Mouse (Mus musculus) CH12.LX (cell line): ENCODE measurements around the gene Kif26b. TPM values are rescaled to one million over a fixed set of nuclear protein-coding genes. Genes with fewer than 3 reads are reported as not detected.

ENCODE experiments used
- DNase-seq: peaks from one replicate; pipeline ENCODE4 v3.0.0-alpha.2; 2013; ENCODE audit errors: extremely low read depth
- H3K27ac ChIP-seq: 2 replicates; pipeline ENCODE4 v1.5.1; 2012; ENCODE audit warnings: low read depth, mild to moderate bottlenecking, control low read depth, moderate library complexity; ENCODE audit not compliant: insufficient read depth
- H3K27me3 ChIP-seq: replicated peaks from 2 replicates; pipeline ENCODE3; 2012; ENCODE audit warnings: inconsistent platforms
- H3K36me3 ChIP-seq, 2 experiments: replicated peaks in 1 of 2; 2 replicates each; pipeline versions ENCODE3 to v1.6.1; 2012; ENCODE audit warnings: inconsistent platforms in 1 of 2, low read length in 1 of 2, mild to moderate bottlenecking in 1 of 2, mixed read lengths in 1 of 2, moderate library complexity in 1 of 2; ENCODE audit not compliant: control insufficient read depth in 1 of 2, insufficient read depth in 1 of 2
- H3K4me1 ChIP-seq, 2 experiments: 2 replicates each; pipeline ENCODE4 v1.6.1; 2012; ENCODE audit warnings: inconsistent platforms in 1 of 2, moderate library complexity in 1 of 2; ENCODE audit not compliant: insufficient read depth in 2 of 2, control insufficient read depth in 1 of 2
- H3K4me2 ChIP-seq: 2 replicates; pipeline ENCODE4 v1.6.1; 2012; ENCODE audit warnings: low read depth, mild to moderate bottlenecking, control low read depth; ENCODE audit not compliant: poor library complexity, insufficient read depth, severe bottlenecking
- H3K4me3 ChIP-seq, 3 experiments: fragments of 150-350 bp in 1 of 3; sonication (generic) in 1 of 3; replicated peaks in 1 of 3; 2 replicates each; pipeline versions ENCODE3 to v1.5.1; 2011 to 2012; ENCODE audit warnings: low read depth in 2 of 3, low read length in 2 of 3, mild to moderate bottlenecking in 2 of 3, moderate library complexity in 2 of 3, control low read depth in 1 of 3, improper control_type of control experiment in 1 of 3, inconsistent platforms in 1 of 3, mixed read lengths in 1 of 3; ENCODE audit not compliant: poor library complexity in 1 of 3
- H3K79me2 ChIP-seq: replicated peaks from 2 replicates; pipeline ENCODE4 v1.6.1; 2012; ENCODE audit warnings: mild to moderate bottlenecking, moderate library complexity; ENCODE audit not compliant: control insufficient read depth, poor library complexity, insufficient read depth, severe bottlenecking; ENCODE audit errors: extremely low read depth
- H3K9ac ChIP-seq: 2 replicates; pipeline ENCODE4 v1.6.1; 2012; ENCODE audit warnings: low read depth, mild to moderate bottlenecking, control low read depth, moderate library complexity; ENCODE audit not compliant: insufficient read depth
- H3K9me3 ChIP-seq: replicated peaks from 2 replicates; pipeline ENCODE3; 2012; ENCODE audit warnings: low read length, inconsistent platforms, mixed read lengths
- BHLHE40 ChIP-seq: IDR thresholded peaks from 2 replicates; pipeline ENCODE4 v1.6.1; 2011; ENCODE audit warnings: mild to moderate bottlenecking, low read depth, low read length, improper control_type of control experiment
- CHD1 ChIP-seq: IDR thresholded peaks from 2 replicates; pipeline ENCODE4 v1.6.1; 2012; ENCODE audit warnings: low read depth, low read length, improper control_type of control experiment, inconsistent platforms
- CHD2 ChIP-seq: IDR thresholded peaks from 2 replicates; pipeline ENCODE4 v1.6.1; 2011; ENCODE audit warnings: low read length, improper control_type of control experiment
- CTCF ChIP-seq, 2 experiments: IDR thresholded peaks in 1 of 2; conservative IDR thresholded peaks in 1 of 2; 2 replicates each; pipeline ENCODE4 v1.5.1; 2011 to 2012; ENCODE audit warnings: low read depth in 2 of 2, low read length in 2 of 2, improper control_type of control experiment in 1 of 2, inconsistent platforms in 1 of 2, mild to moderate bottlenecking in 1 of 2, moderate library complexity in 1 of 2
- E2F4 ChIP-seq: IDR thresholded peaks from 2 replicates; pipeline ENCODE4 v1.6.1; 2011; ENCODE audit warnings: low read depth, low read length, improper control_type of control experiment; ENCODE audit not compliant: insufficient replicate concordance
- ELF1 ChIP-seq: IDR thresholded peaks from 2 replicates; pipeline ENCODE4 v1.6.1; 2014; ENCODE audit warnings: low read depth, mild to moderate bottlenecking, inconsistent platforms, low read length, improper control_type of control experiment
- EP300 ChIP-seq: IDR thresholded peaks from 2 replicates; pipeline ENCODE4 v1.6.1; 2011; ENCODE audit warnings: low read length, improper control_type of control experiment
- ETS1 ChIP-seq: conservative IDR thresholded peaks from 2 replicates; pipeline ENCODE4 v1.6.1; 2012; ENCODE audit warnings: low read depth, mild to moderate bottlenecking, inconsistent platforms, low read length, improper control_type of control experiment, moderate library complexity
- GABPA ChIP-seq: IDR thresholded peaks from 2 replicates; pipeline ENCODE4 v1.6.1; 2012; ENCODE audit warnings: low read depth, low read length, improper control_type of control experiment, inconsistent platforms; ENCODE audit not compliant: insufficient replicate concordance
- HCFC1 ChIP-seq: IDR thresholded peaks from 2 replicates; pipeline ENCODE4 v1.6.1; 2012; ENCODE audit warnings: low read depth, mild to moderate bottlenecking, inconsistent platforms, low read length, improper control_type of control experiment
- IRF4 ChIP-seq: IDR thresholded peaks from 2 replicates; pipeline ENCODE4 v1.6.1; 2014; ENCODE audit warnings: low read depth, mild to moderate bottlenecking, inconsistent platforms, low read length, improper control_type of control experiment
- JUN ChIP-seq: IDR thresholded peaks from 2 replicates; pipeline ENCODE4 v1.6.1; 2011; ENCODE audit warnings: low read depth, mild to moderate bottlenecking, low read length, improper control_type of control experiment, moderate library complexity; ENCODE audit not compliant: insufficient read depth
- JUND ChIP-seq: conservative IDR thresholded peaks from 2 replicates; pipeline ENCODE4 v1.6.1; 2011; ENCODE audit warnings: low read depth, low read length, improper control_type of control experiment
- KAT2A ChIP-seq: IDR thresholded peaks from 2 replicates; pipeline ENCODE4 v1.6.1; 2012; ENCODE audit warnings: low read length, improper control_type of control experiment, inconsistent platforms; ENCODE audit not compliant: insufficient replicate concordance
- MAX ChIP-seq: IDR thresholded peaks from 2 replicates; pipeline ENCODE4 v1.6.1; 2011; ENCODE audit warnings: low read length, improper control_type of control experiment
- MAZ ChIP-seq: IDR thresholded peaks from 2 replicates; pipeline ENCODE4 v1.6.1; 2012; ENCODE audit warnings: low read depth, mild to moderate bottlenecking, inconsistent platforms, low read length, improper control_type of control experiment, moderate library complexity
- MEF2A ChIP-seq: IDR thresholded peaks from 2 replicates; pipeline ENCODE4 v1.6.1; 2014; ENCODE audit warnings: low read depth, mild to moderate bottlenecking, inconsistent platforms, low read length, improper control_type of control experiment, borderline replicate concordance
- MXI1 ChIP-seq: IDR thresholded peaks from 2 replicates; pipeline ENCODE4 v1.6.1; 2011; ENCODE audit warnings: mild to moderate bottlenecking, low read depth, low read length, improper control_type of control experiment
- NELFE ChIP-seq: IDR thresholded peaks from 2 replicates; pipeline ENCODE4 v1.6.1; 2011; ENCODE audit warnings: low read depth, low read length, improper control_type of control experiment
- NRF1 ChIP-seq: IDR thresholded peaks from 2 replicates; pipeline ENCODE4 v1.6.1; 2014; ENCODE audit warnings: low read depth, mild to moderate bottlenecking, inconsistent platforms, low read length, improper control_type of control experiment, moderate library complexity
- PAX5 ChIP-seq: IDR thresholded peaks from 2 replicates; pipeline ENCODE4 v1.6.1; 2012; ENCODE audit warnings: low read length, inconsistent platforms, mixed read lengths
- POLR2A ChIP-seq: IDR thresholded peaks from 2 replicates; pipeline ENCODE4 v1.6.1; 2011; ENCODE audit warnings: low read depth, mild to moderate bottlenecking, improper control_type of control experiment, low read length
- RAD21 ChIP-seq: IDR thresholded peaks from 2 replicates; pipeline ENCODE4 v1.6.1; 2011; ENCODE audit warnings: low read depth, mild to moderate bottlenecking, low read length, improper control_type of control experiment, moderate library complexity
- RCOR1 ChIP-seq: conservative IDR thresholded peaks from 2 replicates; pipeline ENCODE4 v1.6.1; 2012; ENCODE audit warnings: low read depth, mild to moderate bottlenecking, inconsistent platforms, low read length, improper control_type of control experiment
- SIN3A ChIP-seq: IDR thresholded peaks from 2 replicates; pipeline ENCODE4 v1.6.1; 2012; ENCODE audit warnings: low read length, improper control_type of control experiment, inconsistent platforms
- SMC3 ChIP-seq: IDR thresholded peaks from 2 replicates; pipeline ENCODE4 v1.6.1; 2011; ENCODE audit warnings: low read depth, low read length, improper control_type of control experiment
- TBP ChIP-seq: conservative IDR thresholded peaks from 2 replicates; pipeline ENCODE4 v1.6.1; 2011; ENCODE audit warnings: low read depth, low read length, improper control_type of control experiment
- ZC3H11A ChIP-seq: IDR thresholded peaks from 2 replicates; pipeline ENCODE4 v1.6.1; 2012; ENCODE audit warnings: low read depth, mild to moderate bottlenecking, inconsistent platforms, low read length, improper control_type of control experiment
- ZKSCAN1 ChIP-seq: IDR thresholded peaks from 2 replicates; pipeline ENCODE4 v1.6.1; 2012; ENCODE audit warnings: low read depth, inconsistent platforms, low read length, improper control_type of control experiment, borderline replicate concordance
- ZMIZ1 ChIP-seq: IDR thresholded peaks from 2 replicates; pipeline ENCODE4 v1.6.1; 2012; ENCODE audit warnings: low read depth, mild to moderate bottlenecking, inconsistent platforms, low read length, improper control_type of control experiment
- ZNF384 ChIP-seq: IDR thresholded peaks from 2 replicates; pipeline ENCODE4 v1.6.1; 2012; ENCODE audit warnings: low read depth, low read length, improper control_type of control experiment, inconsistent platforms
- dilution Hi-C: fragments of 300-500 bp; cut with MboI; formaldehyde crosslinking; loops from 2 replicates; pipeline ENCODE4 v1.14.3; 2020; ENCODE audit warnings: low sequenced_read_pairs; ENCODE audit not compliant: extremely low pct_unique_long_range_greater_than_20kb, extremely low pct_ligation_motif_present
- in situ Hi-C: fragments of 300-500 bp; cut with MboI; formaldehyde crosslinking; loops from 3 replicates; pipeline ENCODE4 v1.14.3; 2019; ENCODE audit warnings: low sequenced_read_pairs, low pct_ligation_motif_present, low pct_unique_long_range_greater_than_20kb, mixed read lengths
- polyA plus RNA-seq: library from polyadenylated mRNA; unstranded; fragments of >175 nt; gene quantifications from 2 replicates; pipeline ENCODE4 v1.2.1, GENCODE M21; 2012; ENCODE audit warnings: low read depth; ENCODE audit not compliant: insufficient read length
- total RNA-seq, 2 experiments: library from RNA; depleted of rRNA; stranded (reverse); fragments of 300-350 nt in 1 of 2; fragments of >200 nt in 1 of 2; gene quantifications; 2 replicates each; pipeline ENCODE4 v1.2.3; 2012 to 2014

Gene Kif26b
- total and polyA plus RNA-seq, 3 experiments, result 0.09 TPM; not detected in 2

- dilution Hi-C loops (no loop called here), in situ Hi-C loops (no loop called here)
- TF ChIP-seq RCOR1, result no peak
- no peak for TF ChIP-seq ETS1
- no peak for TF ChIP-seq JUND
- TF ChIP-seq HCFC1, result no peak
- TF ChIP-seq MAX, result no peak
- no peak for TF ChIP-seq SIN3A
- no peak for TF ChIP-seq PAX5
- no peak for TF ChIP-seq MAZ
- no peak for TF ChIP-seq RAD21
- no peak for TF ChIP-seq MEF2A
- TF ChIP-seq BHLHE40, result no peak
- no peak for TF ChIP-seq MXI1
- TF ChIP-seq CTCF (conservative IDR thresholded peaks at IDR 0.05 in 1 of 2, IDR thresholded peaks at IDR 0.05 in 1 of 2; ENCODE audit: low read depth in 2 of 2, low read length in 2 of 2), result no peak
- no peak for TF ChIP-seq EP300
- no peak for TF ChIP-seq NRF1
- TF ChIP-seq TBP, result no peak
- TF ChIP-seq E2F4, result no peak
- TF ChIP-seq ZKSCAN1, result no peak
- TF ChIP-seq IRF4, result no peak
- Histone ChIP-seq H3K36me3 (no peaks in the 10 kb centered on the region), H3K27ac (no peak overlapping the region), H3K27me3 (no peaks in the 10 kb centered on the region), H3K9ac (no peak overlapping the region), H3K4me1 (peaks cover 0 to 14% of the 10 kb centered on the region in 2 experiments; a peak in 2 of 4 replicates), H3K79me2 (no peaks in the 10 kb centered on the region), H3K4me3 (no peak overlapping the region), H3K4me2 (no peak overlapping the region), H3K9me3 (no peaks in the 10 kb centered on the region)
- DNase-seq, result peak; percentile 7
These were observed 39.8 kb upstream of the Kif26b start for GRCm38 (mm10) chr1:178489127-178489526.

DNA sequence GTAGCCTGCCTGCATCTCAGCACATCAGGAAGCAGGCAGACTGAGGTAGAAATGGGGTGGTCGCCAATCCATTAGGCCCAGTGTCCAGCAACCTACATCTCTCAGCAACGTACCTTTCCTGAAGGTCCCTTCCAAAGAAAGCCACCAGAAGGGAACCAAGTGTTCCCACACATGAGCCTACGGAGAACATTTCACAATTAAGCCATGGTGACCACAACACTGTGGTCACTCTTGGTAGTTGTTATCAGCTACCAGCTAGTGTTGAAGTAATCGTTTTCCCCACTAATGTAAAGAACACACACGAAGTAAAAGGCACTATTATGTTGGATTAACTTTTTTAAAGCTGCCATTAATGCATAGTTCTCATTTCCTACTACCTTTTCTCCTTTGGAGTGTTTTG lies 37.2 kb upstream of the Kif26b start:
- dilution Hi-C loops (no loop called here), in situ Hi-C loops (no loop called here)
- no peak overlapping the region for H3K9ac ChIP-seq
- no peak for TF ChIP-seq CHD2
- TF ChIP-seq GABPA, result no peak
- no peak for TF ChIP-seq SIN3A
- no peak for TF ChIP-seq CHD1
- no peak for TF ChIP-seq KAT2A
- TF ChIP-seq ZKSCAN1, result no peak
- TF ChIP-seq MEF2A, result no peak
- TF ChIP-seq ELF1, result no peak
- TF ChIP-seq ZMIZ1, result no peak
- TF ChIP-seq NELFE, result no peak
- no peak for TF ChIP-seq POLR2A
- no peak for TF ChIP-seq ZC3H11A
- no peak for TF ChIP-seq ZNF384
- TF ChIP-seq SMC3, result no peak
- TF ChIP-seq JUN, result no peak
- no peak overlapping the region for H3K4me2 ChIP-seq
- H3K27ac ChIP-seq, result no peak overlapping the region
- no peak for DNase-seq
- no peak overlapping the region for H3K4me3 ChIP-seq
- no peaks in the 10 kb centered on the region for H3K27me3 ChIP-seq
- H3K79me2 ChIP-seq, result no peaks in the 10 kb centered on the region
- no peaks in the 10 kb centered on the region for H3K9me3 ChIP-seq
- H3K4me1 ChIP-seq, result peaks cover 0 to 14% of the 10 kb centered on the region in 2 experiments; a peak in 2 of 4 replicates
- no peaks in the 10 kb centered on the region for H3K36me3 ChIP-seq
